Mouse (Mus musculus) hindbrain, embryonic 12.5 days (tissue): ENCODE results near the gene Adal. TPM values are rescaled to one million over a fixed set of nuclear protein-coding genes. Genes with fewer than 3 reads are reported as not detected.

Experiments used
- ATAC-seq: fragments of 200-750 bp; cut with Nextera tagmentation; 2 replicates; pipeline ENCODE4 v1.8.0; 2017; ENCODE audit warnings: moderate TSS enrichment; ENCODE audit not compliant: low FRiP score
- H3K27ac ChIP-seq: fragments of 300-500 bp; sonication (generic); 2 replicates; pipeline ENCODE4 v1.5.1; 2016; ENCODE audit warnings: mild to moderate bottlenecking
- H3K27me3 ChIP-seq: fragments of 300-500 bp; sonication (generic); 2 replicates; pipeline ENCODE4 v1.6.1; 2016; ENCODE audit warnings: mild to moderate bottlenecking
- H3K36me3 ChIP-seq: fragments of 300-500 bp; sonication (generic); 2 replicates; pipeline ENCODE4 v1.6.1; 2016; ENCODE audit warnings: mild to moderate bottlenecking
- H3K4me1 ChIP-seq: fragments of 300-500 bp; sonication (generic); 2 replicates; pipeline ENCODE4 v1.6.1; 2016
- H3K4me2 ChIP-seq: fragments of 300-500 bp; sonication (generic); replicated peaks from 2 replicates; pipeline ENCODE4 v1.6.1; 2016; ENCODE audit warnings: mild to moderate bottlenecking
- H3K4me3 ChIP-seq: fragments of 300-500 bp; sonication (generic); 2 replicates; pipeline ENCODE4 v1.5.1; 2016; ENCODE audit warnings: mild to moderate bottlenecking
- H3K9ac ChIP-seq: fragments of 300-500 bp; sonication (generic); 2 replicates; pipeline ENCODE4 v1.6.1; 2016; ENCODE audit warnings: mild to moderate bottlenecking, moderate library complexity
- H3K9me3 ChIP-seq: fragments of 300-500 bp; sonication (generic); replicated peaks from 2 replicates; pipeline ENCODE4 v1.6.1; 2016; ENCODE audit warnings: mild to moderate bottlenecking
- WGBS: fragments of 180-500 bp; shearing (Covaris S2); methylation state at CpG from one replicate; pipeline ENCODE4 v1.1.7; 2016; 5-methylcytosine and 5-hydroxymethylcytosine counted together
- polyA plus RNA-seq: library from polyadenylated mRNA; unstranded; fragments of >200 nt; fragmentation: Nextera tagmentation; extraction: Ambion mirVana; gene quantifications from 2 replicates; pipeline ENCODE4 v1.2.1, GENCODE M21; 2016

Adal gene
- polyA plus RNA-seq, 1 experiment from 2014 or later, result 29.6 TPM

DNA sequence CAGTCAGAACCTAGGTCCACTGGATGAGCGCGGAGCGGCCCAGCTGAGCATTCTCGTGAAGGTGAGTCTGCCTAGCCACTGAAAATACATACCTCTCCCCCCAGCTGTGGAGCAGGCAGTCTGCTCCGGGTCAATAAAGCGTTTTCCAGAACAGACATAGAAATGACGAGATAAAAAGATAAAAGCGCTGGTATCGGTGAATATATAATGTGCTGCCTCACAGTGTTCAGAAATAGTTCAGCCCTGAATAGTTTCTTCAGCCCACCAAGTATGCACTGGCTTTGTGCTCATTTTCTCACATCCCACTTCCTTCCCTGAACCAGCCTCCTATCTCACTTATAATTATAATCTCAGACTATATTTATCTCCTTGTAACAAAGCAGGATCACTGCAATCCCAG is 55.2 kb downstream of the Adal start:
- Histone ChIP-seq H3K27me3 (no peaks in the 10 kb centered on the region), H3K27ac (no peak overlapping the region), H3K9me3 (no peaks in the 10 kb centered on the region), H3K9ac (no peak overlapping the region), H3K4me3 (no peak overlapping the region), H3K4me1 (no peaks in the 10 kb centered on the region), H3K4me2 (no peak overlapping the region), H3K36me3 (peaks cover 97% of the 10 kb centered on the region)
- WGBS, result 95% methylated on average over 9 of the region's 9 CpGs
- no peak for ATAC-seq

DNA sequence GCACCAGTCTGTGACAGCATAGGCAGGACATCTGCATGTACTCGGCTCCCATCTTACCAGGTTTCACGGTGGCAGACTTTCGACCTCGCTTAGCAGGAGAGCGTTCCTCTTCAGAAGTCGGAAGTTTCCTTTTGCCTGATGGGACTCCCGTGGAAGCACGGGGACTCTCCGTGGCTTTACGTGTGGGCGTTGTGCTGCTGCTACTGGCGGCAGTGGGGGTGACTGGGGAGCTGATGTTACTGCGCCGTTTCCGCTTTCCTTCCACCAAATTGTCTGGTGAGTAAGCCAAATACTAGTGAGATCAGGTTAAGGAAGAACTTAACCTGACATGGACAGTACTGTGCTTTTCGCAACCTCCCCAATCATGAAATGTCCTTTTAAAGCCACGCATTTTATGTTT is 64.0 kb downstream of the Adal start:
- H3K4me3 ChIP-seq, result no peak overlapping the region
- no peaks in the 10 kb centered on the region for H3K4me1 ChIP-seq
- no peak for ATAC-seq
- no peaks in the 10 kb centered on the region for H3K9me3 ChIP-seq
- WGBS, result 92% methylated on average over 17 of the region's 17 CpGs
- no peak overlapping the region for H3K9ac ChIP-seq
- H3K4me2 ChIP-seq, result no peak overlapping the region
- H3K36me3 ChIP-seq, result peaks cover 97% of the 10 kb centered on the region
- no peaks in the 10 kb centered on the region for H3K27me3 ChIP-seq
- no peak overlapping the region for H3K27ac ChIP-seq

Other genes starting within 250 kb of the Adal start
- 28.6 and 33.4 TPM in 2 replicates for gene Ubr1, start 169.7 kb upstream of the Adal start, polyA plus RNA-seq
- gene Tmem62, start 163.4 kb upstream of the Adal start, polyA plus RNA-seq, result 6.2 and 6.3 TPM in 2 replicates
- gene Ccndbp1, start 132.0 kb upstream of the Adal start, polyA plus RNA-seq, result 59.1 and 61.0 TPM in 2 replicates
- 5.3 and 6.8 TPM in 2 replicates for gene Epb42, start 103.4 kb upstream of the Adal start, polyA plus RNA-seq
- gene Tgm5, start 54.6 kb upstream of the Adal start, polyA plus RNA-seq, result not detected in 2 replicates
- not detected in 2 replicates for gene Tgm7, start 30.6 kb upstream of the Adal start, polyA plus RNA-seq
- gene Lcmt2, start 225 bp downstream of the Adal start, polyA plus RNA-seq, result 22.3 and 24.7 TPM in 2 replicates
- gene Tubgcp4, start 30.2 kb downstream of the Adal start, polyA plus RNA-seq, result 70.0 and 74.5 TPM in 2 replicates
- gene Zscan29, start 30.7 kb downstream of the Adal start, polyA plus RNA-seq, result 11.5 and 13.6 TPM in 2 replicates
- 207 and 211 TPM in 2 replicates for gene Trp53bp1, start 131.0 kb downstream of the Adal start, polyA plus RNA-seq
- 10.4 and 14.6 TPM in 2 replicates for gene Map1a, start 149.2 kb downstream of the Adal start, polyA plus RNA-seq
- 15.4 and 15.6 TPM in 2 replicates for gene Ppip5k1, start 215.0 kb downstream of the Adal start, polyA plus RNA-seq
- gene Ckmt1, start 217.3 kb downstream of the Adal start, polyA plus RNA-seq, result 15.4 and 19.5 TPM in 2 replicates
- not detected in 2 replicates for gene Strc, start 246.7 kb downstream of the Adal start, polyA plus RNA-seq